Mouse (Mus musculus) gastrocnemius, postnatal 4 days (tissue): ENCODE measurements around the gene Lipt2. TPM values are rescaled to one million over a fixed set of nuclear protein-coding genes. Genes with fewer than 3 reads are reported as not detected.

Source experiments
- DNase-seq, 2 experiments: peaks; one replicate each; pipeline ENCODE4 v3.0.0; 2021 to 2022; ENCODE audit warnings: low spot score in 2 of 2, mixed read lengths in 2 of 2
- total RNA-seq, 2 experiments: library from RNA; stranded (reverse); gene quantifications; 2 replicates each; pipeline ENCODE4 v1.2.3; 2021

Gene Lipt2
- total RNA-seq, 2 experiments from 2014 or later: 7.7 to 8.1 TPM

DNA sequence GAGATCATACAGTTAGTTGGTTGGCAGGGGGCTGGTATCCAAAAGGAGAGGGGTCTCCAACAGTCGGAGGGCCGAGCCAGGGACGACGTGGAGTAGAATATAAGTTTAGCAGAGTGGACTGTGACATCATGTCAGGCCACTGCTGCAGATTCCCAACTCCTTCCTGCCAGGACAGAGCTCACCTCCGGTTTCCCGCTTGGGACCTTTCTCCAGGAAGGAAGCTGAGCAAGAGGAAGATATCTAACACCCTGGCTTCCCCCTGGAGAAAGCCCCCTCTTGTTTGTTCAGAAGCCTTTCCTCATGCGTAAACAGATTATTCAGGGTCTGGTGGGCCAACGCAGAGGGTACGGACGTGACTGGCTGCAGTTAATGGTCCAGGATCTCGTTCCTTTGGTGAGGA is 9.6 kb downstream of the Lipt2 start:
- DNase-seq: no peak

- no peak for DNase-seq
These were observed 11.7 kb downstream of the Lipt2 start for GRCm38 (mm10) chr7:100170756-100171155.

- no peak for DNase-seq
These were observed 17.2 kb downstream of the Lipt2 start, which contains the start of gene Kcne3 for GRCm38 (mm10) chr7:100176269-100176668. TSS of gene Kcne3 (plus strand) at chr7:100176502.

DNA sequence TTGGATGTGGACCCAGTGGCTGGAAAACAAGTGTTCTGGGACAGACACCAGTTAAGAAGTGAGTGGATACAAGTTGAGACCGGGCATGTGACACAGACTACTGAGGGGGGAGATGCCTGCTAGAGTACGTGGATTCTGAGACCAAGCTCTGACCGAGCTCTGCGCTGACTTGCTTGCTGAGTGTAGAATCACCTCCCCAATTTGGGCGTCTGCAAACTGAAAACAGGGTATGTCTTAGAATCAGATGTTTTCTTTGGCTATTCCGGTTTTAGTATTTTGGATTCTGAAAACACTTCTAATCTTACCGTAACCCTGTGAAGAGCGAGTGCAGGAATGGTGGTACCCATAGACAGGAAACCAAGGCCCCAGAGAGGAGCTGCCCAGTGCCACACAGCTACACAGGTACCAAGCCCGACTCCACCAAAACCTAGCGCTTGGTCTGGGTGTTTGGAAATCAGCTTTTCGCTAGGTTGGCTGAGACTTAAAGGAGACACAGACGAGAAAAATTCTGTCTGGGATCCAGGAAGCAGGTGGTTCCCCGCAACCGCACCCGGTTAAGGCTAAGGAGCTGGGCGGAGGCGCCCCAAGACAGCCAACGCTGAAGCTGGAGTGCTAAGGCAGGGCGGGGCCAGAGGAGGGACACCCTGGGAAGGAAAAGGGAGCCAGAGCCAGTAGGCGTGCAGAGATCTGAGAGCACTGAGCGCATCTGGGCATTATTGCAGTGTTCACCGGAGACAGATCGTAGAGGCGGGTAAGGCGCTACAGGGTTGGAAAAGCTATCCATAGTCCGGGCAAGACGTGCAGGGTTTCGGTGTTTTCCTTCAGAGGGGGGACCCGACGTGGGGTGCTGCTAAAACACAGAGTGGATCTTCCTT is 19.2 kb downstream of the Lipt2 start:
- peak; percentile 22 to 49 for DNase-seq

GRCm38 (mm10) chr7:100178891-100179233 is 19.8 kb downstream of the Lipt2 start:
- no peak for DNase-seq

DNA sequence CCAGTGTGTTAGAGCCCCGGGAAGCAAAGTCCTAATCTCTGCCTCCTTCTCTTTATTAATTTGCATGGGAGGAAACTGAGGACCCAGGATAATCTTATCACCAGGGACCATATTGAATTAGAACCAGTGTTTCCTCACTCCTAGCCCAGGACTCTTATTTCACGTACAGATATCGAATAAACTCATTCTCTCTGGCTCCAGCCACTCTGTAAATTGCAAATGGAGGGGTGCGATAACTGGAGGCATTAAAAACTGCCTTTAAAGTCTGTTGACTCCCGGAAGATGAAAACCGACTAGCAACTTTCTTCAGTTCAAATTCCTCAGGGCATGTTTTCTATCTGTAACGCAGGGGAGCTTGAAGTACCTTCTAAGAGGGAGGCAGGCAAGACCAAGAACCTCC is 20.3 kb downstream of the Lipt2 start:
- DNase-seq: no peak

GRCm38 (mm10) chr7:100179836-100180407 is 20.8 kb downstream of the Lipt2 start:
- no peak for DNase-seq

- no peak for DNase-seq
These were observed 22.1 kb downstream of the Lipt2 start for GRCm38 (mm10) chr7:100181176-100181575.

DNA sequence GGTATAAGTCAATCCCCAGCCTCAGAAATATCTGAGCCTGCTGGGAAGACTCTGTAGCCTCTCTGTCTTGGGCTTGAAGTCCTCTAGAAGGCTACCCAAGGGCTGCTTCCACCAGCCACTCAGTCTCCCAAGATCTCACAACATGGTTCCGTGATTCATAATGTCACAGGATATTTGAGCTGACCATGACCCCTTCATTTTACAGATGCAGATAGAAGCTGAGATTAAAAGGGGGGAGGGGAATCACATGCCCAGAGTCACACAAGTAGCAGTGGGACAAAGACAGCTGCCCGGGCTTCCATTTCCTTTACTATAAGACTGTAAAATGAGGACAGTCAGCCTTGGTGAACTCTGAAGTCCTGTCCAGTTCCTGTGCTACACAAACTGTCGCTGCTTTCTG is 22.5 kb downstream of the Lipt2 start:
- DNase-seq: no peak

DNA sequence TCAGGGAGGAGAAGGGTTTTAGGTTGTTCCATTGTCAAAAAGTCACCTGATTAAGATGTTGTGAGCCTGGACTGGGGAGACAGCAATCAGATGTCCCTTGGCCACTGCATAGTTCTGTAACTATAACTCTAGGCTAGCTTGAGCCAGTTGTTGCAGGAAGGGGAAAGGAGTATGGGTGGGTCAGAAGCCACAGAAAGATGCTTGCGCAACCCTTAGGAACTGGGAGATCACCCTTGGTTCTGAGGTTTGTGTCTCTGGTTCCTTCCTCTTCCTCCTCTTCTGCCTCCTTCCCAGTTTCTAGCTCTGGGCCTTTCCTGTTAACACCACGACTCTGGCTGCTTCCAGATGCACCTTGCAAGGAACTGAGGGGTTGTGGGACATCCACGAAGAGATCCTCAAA is 23.3 kb downstream of the Lipt2 start:
- DNase-seq: no peak

DNA sequence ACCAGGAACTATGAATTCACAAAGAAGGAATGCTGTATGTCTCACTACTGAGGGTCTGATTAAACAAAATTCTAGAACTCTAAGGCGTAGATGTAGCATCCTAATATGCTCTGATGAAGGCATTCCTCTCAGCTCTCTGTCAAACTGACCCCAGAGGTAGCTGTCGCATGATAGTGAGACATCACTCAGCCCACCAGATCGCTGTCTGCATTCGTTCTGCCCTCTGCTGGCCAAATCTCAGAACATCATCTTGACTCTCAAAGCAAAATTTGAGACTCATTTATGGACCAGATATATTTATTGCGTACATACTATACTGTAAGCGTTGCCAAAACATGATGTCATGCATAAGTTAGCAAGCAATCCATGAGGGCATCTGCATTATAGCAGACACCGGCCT is 28.5 kb downstream of the Lipt2 start:
- DNase-seq: peak; percentile 23 to 50

GRCm38 (mm10) chr7:100190167-100190566 is 31.1 kb downstream of the Lipt2 start:
- no peak for DNase-seq

DNA sequence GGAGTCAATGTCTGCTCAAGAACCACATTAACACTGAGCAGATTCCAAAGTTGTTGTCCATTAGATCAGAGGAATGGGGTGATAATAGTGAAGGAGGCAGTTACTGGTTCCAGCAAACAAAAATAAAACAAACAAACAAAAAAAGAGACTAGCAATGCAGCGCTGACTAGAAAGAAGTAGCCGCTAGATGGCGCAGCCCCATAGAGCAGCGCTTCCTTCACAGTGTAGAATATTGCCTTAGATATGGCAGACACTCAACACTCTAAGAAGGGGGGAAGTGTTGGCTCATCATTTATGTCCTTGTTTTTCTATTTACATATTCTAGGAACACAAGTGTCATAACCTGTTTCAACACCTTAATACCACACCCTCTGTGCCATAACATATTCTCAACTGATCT is 31.7 kb downstream of the Lipt2 start:
- peak; percentile 33 to 71 for DNase-seq

DNA sequence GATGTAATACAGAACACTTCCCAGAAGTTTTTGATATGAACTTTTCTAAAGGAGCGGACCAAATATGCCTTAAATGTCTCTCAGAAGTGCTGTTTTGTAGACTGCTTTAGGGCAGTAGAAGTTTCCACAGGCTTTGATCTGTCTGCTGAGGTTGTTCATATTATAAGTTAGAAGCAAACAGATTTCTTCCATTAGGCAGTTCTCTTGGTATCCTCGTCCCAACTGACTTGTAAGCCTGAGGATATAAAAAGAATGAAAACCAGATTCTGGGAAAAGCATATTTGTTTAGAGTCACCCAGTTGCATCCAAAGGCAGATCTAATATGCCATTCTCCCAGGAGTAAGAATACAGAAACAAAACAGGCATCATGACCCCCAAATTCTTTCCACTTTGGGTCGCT is 42.1 kb downstream of the Lipt2 start:
- no peak for DNase-seq

DNA sequence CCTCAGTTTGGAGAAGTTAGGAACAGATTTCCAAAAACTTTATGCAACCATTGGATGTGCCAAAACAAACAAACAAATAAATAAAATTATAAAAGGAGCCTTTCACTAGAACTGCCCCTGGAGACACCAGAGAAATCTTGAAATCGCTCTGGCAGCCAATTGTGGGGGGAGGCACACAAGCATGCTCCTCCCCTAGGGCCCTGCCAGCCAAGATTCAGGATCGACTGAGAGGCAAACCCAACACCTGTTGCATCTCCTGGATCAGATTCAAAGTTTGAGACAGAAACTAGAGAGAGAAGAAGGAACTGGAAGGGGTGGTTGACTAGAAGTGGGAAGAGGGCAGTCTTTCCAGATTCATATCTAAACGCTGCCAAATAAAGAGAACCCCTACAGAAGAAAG is 44.5 kb downstream of the Lipt2 start:
- DNase-seq: peak in 1 of 2 experiments; percentile 16

DNA sequence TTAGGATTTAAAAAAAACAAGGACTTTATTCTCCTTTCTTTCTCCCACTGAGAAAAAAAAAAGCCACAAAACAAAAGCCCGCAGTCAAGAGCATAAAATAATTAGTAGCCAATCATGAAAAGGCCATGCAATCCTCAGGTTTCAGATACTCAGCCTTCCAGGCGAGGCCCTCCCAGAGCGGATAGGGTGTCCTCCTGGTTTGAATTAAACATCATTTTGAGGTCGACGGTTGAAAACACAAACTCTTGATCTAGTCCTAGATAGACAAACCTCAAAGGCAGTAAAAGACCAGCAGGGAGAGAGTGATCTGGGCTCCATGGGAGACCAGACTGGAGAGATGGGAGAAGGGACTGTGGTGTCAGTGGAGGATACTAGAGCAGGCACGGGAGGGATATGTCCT is 45.8 kb downstream of the Lipt2 start:
- no peak for DNase-seq

DNA sequence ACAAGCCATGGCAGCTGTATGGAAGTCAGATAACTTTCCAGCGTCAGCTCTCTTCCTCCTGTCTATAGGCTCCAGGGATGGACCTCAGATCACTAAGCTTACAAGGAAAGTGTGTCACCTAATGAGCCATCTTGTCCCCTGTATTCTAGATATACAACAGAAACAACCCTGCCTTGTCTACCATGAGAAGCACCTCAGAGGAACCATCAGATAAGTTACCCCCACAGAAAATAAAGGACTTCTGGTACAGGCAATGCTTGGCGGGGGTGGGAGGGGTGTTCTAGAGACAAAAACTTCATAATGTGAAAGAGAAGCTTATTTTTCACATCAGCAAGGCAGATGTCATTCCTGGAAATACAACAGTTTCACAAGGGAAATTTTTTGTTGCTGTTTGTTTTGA is 47.1 kb downstream of the Lipt2 start:
- no peak for DNase-seq

DNA sequence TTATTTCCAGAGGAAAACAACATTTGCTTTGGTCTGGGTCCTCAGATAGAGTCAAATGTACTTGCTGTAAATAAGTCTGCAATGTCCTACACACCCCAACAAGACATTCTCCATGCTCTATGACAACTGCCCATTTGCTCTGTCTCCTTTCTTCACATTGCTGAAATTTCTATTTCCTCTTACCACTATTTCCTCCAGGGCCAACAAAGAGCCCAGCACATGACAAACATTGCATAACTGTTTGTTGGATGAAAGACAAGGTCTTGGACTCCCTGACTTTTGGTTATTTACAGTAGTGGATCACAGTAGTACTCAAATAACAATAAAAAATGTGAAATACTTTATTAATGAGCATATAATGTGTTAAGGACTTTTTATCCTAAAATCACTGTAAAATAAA is 48.8 kb downstream of the Lipt2 start:
- no peak for DNase-seq

Other genes starting within 250 kb of the Lipt2 start
- 10 to 100 TPM; 12.4 to 14.5 TPM for gene Rnf169, start 178.8 kb upstream of the Lipt2 start, total RNA-seq
- 1 to 10 TPM; 4.7 to 6.5 TPM for gene Chrdl2, start 153.1 kb upstream of the Lipt2 start, total RNA-seq
- gene Pold3, start 37.7 kb upstream of the Lipt2 start, total RNA-seq: 10 to 100 TPM; 25.1 to 26.0 TPM
- 1 to 10 TPM; 1.1 to 1.6 TPM for gene Kcne3, start 17.2 kb downstream of the Lipt2 start, total RNA-seq
- gene Pgm2l1, start 68.1 kb downstream of the Lipt2 start, total RNA-seq: 10 to 100 TPM in 1 of 2 experiments, 1 to 10 TPM in 1; 9.4 to 10.2 TPM
- 10 to 100 TPM; 15.2 to 17.6 TPM for gene P4ha3, start 126.2 kb downstream of the Lipt2 start, total RNA-seq
- 10 to 100 TPM; 12.6 to 14.3 TPM for gene C2cd3, start 213.0 kb downstream of the Lipt2 start, total RNA-seq
- 10 to 100 TPM; 31.4 to 42.2 TPM for gene Ppme1, start 213.0 kb downstream of the Lipt2 start, total RNA-seq